Mouse (Mus musculus) embryo, embryonic 9.5 days (tissue): ENCODE results near the gene Zbtb44.
"Not testable (repeated sequence)": the region's sequence is repeated elsewhere in the genome, so short reads cannot be mapped to it uniquely, and the experiment has no call there.

Experiments
- DNase-seq: peaks from one replicate; pipeline ENCODE4 v3.0.0-alpha.2; 2017; ENCODE audit errors: extremely low spot score

Zbtb44 gene

GRCm38 (mm10) chr9:31030532-31031413 is at the start of gene Zbtb44:
Gene Zbtb44 (plus strand): TSS chr9:31030644.
- no peak for DNase-seq

- DNase-seq: no peak
Observed at GRCm38 (mm10) chr9:30985782-30986181, 44.7 kb upstream of the Zbtb44 start.

GRCm38 (mm10) chr9:30993106-30993505 is 37.3 kb upstream of the Zbtb44 start:
- no peak for DNase-seq

GRCm38 (mm10) chr9:30996590-30997562 is 33.6 kb upstream of the Zbtb44 start:
- no peak for DNase-seq

GRCm38 (mm10) chr9:31000641-31001040 is 29.8 kb upstream of the Zbtb44 start:
- DNase-seq: no peak

- DNase-seq: no peak
Observed at GRCm38 (mm10) chr9:31002528-31002927, 27.9 kb upstream of the Zbtb44 start.

GRCm38 (mm10) chr9:31009334-31009733 is 21.1 kb upstream of the Zbtb44 start:
- DNase-seq: no peak

GRCm38 (mm10) chr9:31010040-31010439 is 20.4 kb upstream of the Zbtb44 start:
- DNase-seq: no peak

GRCm38 (mm10) chr9:31010749-31011148 is 19.7 kb upstream of the Zbtb44 start:
- no peak for DNase-seq

- no peak for DNase-seq
Observed at GRCm38 (mm10) chr9:31011533-31011932, 18.9 kb upstream of the Zbtb44 start.

GRCm38 (mm10) chr9:31012674-31013073 is 17.8 kb upstream of the Zbtb44 start:
- no peak for DNase-seq

- DNase-seq: no peak
Observed at GRCm38 (mm10) chr9:31013415-31013814, 17.0 kb upstream of the Zbtb44 start.

- no peak for DNase-seq
Observed at GRCm38 (mm10) chr9:31017616-31018015, 12.8 kb upstream of the Zbtb44 start.

GRCm38 (mm10) chr9:31018158-31018557 is 12.3 kb upstream of the Zbtb44 start:
- no peak for DNase-seq

GRCm38 (mm10) chr9:31018705-31019104 is 11.7 kb upstream of the Zbtb44 start:
- DNase-seq: no peak

- DNase-seq: no peak
Observed at GRCm38 (mm10) chr9:31028251-31028650, 2.2 kb upstream of the Zbtb44 start.

- DNase-seq: peak; percentile 95
Observed at GRCm38 (mm10) chr9:31029751-31030511, 513 bp upstream of the Zbtb44 start.

- DNase-seq: no peak
Observed at GRCm38 (mm10) chr9:31031414-31031843, 985 bp downstream of the Zbtb44 start.

GRCm38 (mm10) chr9:31032546-31032945 is 2.1 kb downstream of the Zbtb44 start:
- DNase-seq: no peak

GRCm38 (mm10) chr9:31050208-31050607 is 19.8 kb downstream of the Zbtb44 start:
- DNase-seq: no peak

GRCm38 (mm10) chr9:31051509-31051908 is 21.1 kb downstream of the Zbtb44 start:
- not testable (repeated sequence) for DNase-seq

- no peak for DNase-seq
Observed at GRCm38 (mm10) chr9:31058723-31059122, 28.3 kb downstream of the Zbtb44 start.
